Mouse (Mus musculus): ENCODE data around the gene Tbx19. TPM values are rescaled to one million over a fixed set of nuclear protein-coding genes. Genes with fewer than 3 reads are reported as not detected.

The Tbx19 gene
- polyA plus RNA-seq, 1 experiment from 2014 or later: not detected

GRCm38 (mm10) chr1:165091721-165092120 lies 68.9 kb downstream of the Tbx19 start:
- no peaks in the 10 kb centered on the region for H3K9me3 ChIP-seq (ENCODE audit: control insufficient read depth, low read length)
- H3K9ac ChIP-seq (ENCODE audit: low read length): no peak overlapping the region
- DNase-seq (ENCODE audit: low spot score) (peak; percentile 65), ATAC-seq (ENCODE audit: low FRiP score, low TSS enrichment) (peak; percentile 63)
- H3K4me2 ChIP-seq (replicated peaks; ENCODE audit: low read depth): peak overlapping the region; percentile 43
- no peaks in the 10 kb centered on the region for H3K4me1 ChIP-seq (replicated peaks; ENCODE audit: control insufficient read depth, insufficient read depth)
- no peak for TF ChIP-seq CTCF (IDR thresholded peaks at IDR 0.05; ENCODE audit: low read depth)
- TF ChIP-seq EP300 (optimal IDR thresholded peaks at IDR 0.05): no peak
- no peak overlapping the region for H3K4me3 ChIP-seq (ENCODE audit: low read depth, low read length)
- no peak overlapping the region for H3K27ac ChIP-seq (replicated peaks)
- no peaks in the 10 kb centered on the region for H3K27me3 ChIP-seq (ENCODE audit: control insufficient read depth, insufficient read depth, low read length)
- H3K36me3 ChIP-seq (ENCODE audit: control insufficient read depth, insufficient read depth, low read length): no peaks in the 10 kb centered on the region
- 7% methylated on average over 15 of the region's 15 CpGs for WGBS

GRCm38 (mm10) chr1:165089556-165089955 lies 71.0 kb downstream of the Tbx19 start:
- ATAC-seq (ENCODE audit: low FRiP score, low TSS enrichment): no peak
- WGBS: 61% methylated on average over 3 of the region's 3 CpGs
- Histone ChIP-seq H3K4me3 (ENCODE audit: low read depth, low read length) (no peak overlapping the region), H3K9ac (ENCODE audit: low read length) (no peak overlapping the region), H3K36me3 (ENCODE audit: control insufficient read depth, insufficient read depth, low read length) (no peaks in the 10 kb centered on the region), H3K27ac (replicated peaks) (no peak overlapping the region), H3K27me3 (ENCODE audit: control insufficient read depth, insufficient read depth, low read length) (no peaks in the 10 kb centered on the region), H3K4me1 (replicated peaks; ENCODE audit: control insufficient read depth, insufficient read depth) (no peaks in the 10 kb centered on the region), H3K9me3 (ENCODE audit: control insufficient read depth, low read length) (no peaks in the 10 kb centered on the region), H3K4me2 (replicated peaks; ENCODE audit: low read depth) (no peak overlapping the region)
- no peak for DNase-seq (ENCODE audit: low spot score)
- TF ChIP-seq EP300 (optimal IDR thresholded peaks at IDR 0.05): no peak
- TF ChIP-seq CTCF (IDR thresholded peaks at IDR 0.05; ENCODE audit: low read depth): no peak

Other genes with a start within 250 kb of the Tbx19 start
- 0.33 TPM in 1 of 2 replicates, not detected in the other for gene Xcl1, start 225.2 kb downstream of the Tbx19 start, polyA plus RNA-seq (2015; fragmentation: Nextera tagmentation; extraction: Ambion mirVana)
- gene Sft2d2, start 33.7 kb upstream of the Tbx19 start, polyA plus RNA-seq (2015; fragmentation: Nextera tagmentation; extraction: Ambion mirVana): 19.8 and 21.6 TPM in 2 replicates
- gene Tiprl, start 76.2 kb upstream of the Tbx19 start, polyA plus RNA-seq (2015; fragmentation: Nextera tagmentation; extraction: Ambion mirVana): 53.8 and 56.7 TPM in 2 replicates
- 0.52 and 0.57 TPM in 2 replicates for gene Gpr161, start 135.0 kb upstream of the Tbx19 start, polyA plus RNA-seq (2015; fragmentation: Nextera tagmentation; extraction: Ambion mirVana)